In the genomic region with DNA sequence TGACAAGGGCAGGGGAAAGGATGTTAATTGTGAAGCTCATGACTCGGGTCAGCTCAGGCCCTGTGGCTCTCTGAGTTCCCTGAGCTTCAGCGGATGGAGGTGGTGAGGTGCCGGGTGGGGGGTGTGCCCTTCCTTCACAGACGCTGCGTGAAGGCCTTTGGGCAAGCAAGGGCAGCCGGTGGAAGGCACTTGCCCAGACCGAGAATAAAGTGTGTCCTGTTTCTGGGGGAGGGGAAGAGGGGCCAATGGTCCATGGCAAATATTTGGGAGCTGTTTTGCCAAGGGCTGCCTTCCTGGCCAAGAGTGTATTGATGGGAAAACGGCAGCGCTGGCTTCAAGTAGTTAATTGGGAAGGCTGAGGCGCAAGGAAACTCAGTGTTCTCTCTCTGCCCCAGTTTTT, we compare ENCODE assay signal across 9 mouse cellular contexts. TPM values are rescaled to one million over a fixed set of nuclear protein-coding genes. Genes with fewer than 3 reads are reported as not detected.
DNase-seq lines count a peak whose midpoint lies in the region; TF ChIP-seq lines count a peak whose summit lies in the region.
"Had no signal": no experiment of that assay in that cellular context is flagged by ENCODE, and none has a peak within 500 bp of the region (broad histone marks: within the 10 kb centered on the region; RNA-seq: fewer than 3 reads in every experiment).

No protein-coding gene starts in this region.

- TF ChIP-seq POLR2A in lung, adult 2 months (IDR thresholded peaks at IDR 0.05; ENCODE audit: borderline replicate concordance, extremely low read depth, low read depth, low read length), result no peak
- TF ChIP-seq POLR2A in embryonic fibroblast, embryonic 13.5 days (IDR thresholded peaks at IDR 0.05; ENCODE audit: low read depth, low read length), result no peak
- TF ChIP-seq POLR2A in olfactory bulb, adult 2 months (IDR thresholded peaks at IDR 0.05; ENCODE audit: insufficient read depth, low read depth, low read length), result no peak

- no peak for DNase-seq in lung, adult 2 months
- DNase-seq in lung, postnatal 25 days (ENCODE audit: low spot score), result no peak
- DNase-seq in layer of hippocampus, adult 8-10 months (ENCODE audit: low spot score in 2 of 2), result peak; percentile 51 to 62
- no peak for DNase-seq in thymus, adult 18-20 months
- no peak for DNase-seq in spleen, postnatal 36 days (ENCODE audit: low spot score in 2 of 2)
- DNase-seq in lung, postnatal 4 days, result no peak

- H3K4me1 ChIP-seq in lung, adult 2 months (ENCODE audit: control insufficient read depth, insufficient read depth, low read length), result no peaks in the 10 kb centered on the region
- H3K4me1 ChIP-seq in embryonic fibroblast, embryonic 13.5 days (ENCODE audit: control insufficient read depth, insufficient read depth, low read length), result no peaks in the 10 kb centered on the region
- H3K4me1 ChIP-seq in olfactory bulb, adult 2 months (ENCODE audit: control insufficient read depth, insufficient read depth, low read length), result peaks cover 14% of the 10 kb centered on the region

- TF ChIP-seq CTCF in lung, adult 2 months (IDR thresholded peaks at IDR 0.05; ENCODE audit: insufficient read depth, low read length), result no peak
- TF ChIP-seq CTCF in embryonic fibroblast, embryonic 13.5 days (IDR thresholded peaks at IDR 0.05; ENCODE audit: borderline replicate concordance, insufficient read depth, low read length), result no peak
- TF ChIP-seq CTCF in olfactory bulb, adult 2 months (IDR thresholded peaks at IDR 0.05; ENCODE audit: insufficient read depth, low read depth, low read length), result no peak

- no peak overlapping the region for H3K27ac ChIP-seq in embryonic fibroblast, embryonic 13.5 days (ENCODE audit: insufficient read depth, low read length)
- H3K27ac ChIP-seq in olfactory bulb, adult 2 months (ENCODE audit: insufficient read depth, low read depth, low read length), result no peak overlapping the region
- H3K27ac ChIP-seq: macrophage had no signal

- H3K4me3 ChIP-seq in lung, adult 2 months (replicated peaks; ENCODE audit: extremely low read depth, low read depth, low read length), result peak overlapping the region; percentile 40
- H3K4me3 ChIP-seq in embryonic fibroblast, embryonic 13.5 days (ENCODE audit: insufficient read depth, low read length), result peak overlapping the region; percentile 57
- peak overlapping the region; percentile 46 for H3K4me3 ChIP-seq in olfactory bulb, adult 2 months (ENCODE audit: insufficient read depth, low read depth, low read length)

- 18% methylated on average over 10 of the region's 10 CpGs for WGBS in lung, adult 2 months
- 30% methylated on average over 10 of the region's 10 CpGs for WGBS in olfactory bulb, adult 2 months

RNA-seq across cellular contexts. Expression of a gene that starts 1.4 kb away (rescaled TPM):
- polyA plus RNA-seq in lung, adult 2 months (2012; rRNA removed), result 285 and 286 TPM in 2 replicates
- 78.9 and 102 TPM in 2 replicates for polyA plus RNA-seq in embryonic fibroblast, embryonic 13.5 days (2011; ENCODE audit: insufficient read length, low read depth, missing spikeins)
- total RNA-seq in layer of hippocampus, adult 8-10 months (2022), result 100 to 1,000 TPM; 120 to 148 (median 129) TPM
- not detected in 2 replicates for polyA plus RNA-seq in olfactory bulb, adult 2 months (2012; ENCODE audit: insufficient read depth, insufficient read length, low replicate concordance, missing spikeins)

RNA-seq across cellular contexts. Expression of a gene that starts 42.9 kb away (rescaled TPM):
- polyA plus RNA-seq in lung, adult 2 months (2012; rRNA removed), result not detected in 2 replicates
- not detected in 2 replicates for polyA plus RNA-seq in embryonic fibroblast, embryonic 13.5 days (2011; ENCODE audit: insufficient read length, low read depth, missing spikeins)
- total RNA-seq in layer of hippocampus, adult 8-10 months (2022), result under 1 TPM in 2 of 4 experiments, not detected in 2; 0.18 to 0.29 TPM
- not detected in 2 replicates for polyA plus RNA-seq in olfactory bulb, adult 2 months (2012; ENCODE audit: insufficient read depth, insufficient read length, low replicate concordance, missing spikeins)
- polyA plus RNA-seq: macrophage had no signal

Comparison
In these comparisons a context has a peak if more than half of its experiments do, and no peak if none do; other contexts are left out.
1. DNase-seq: peak in layer of hippocampus, adult 8-10 months (2 of 2); none in lung, adult 2 months (single experiment), lung, postnatal 25 days (single experiment), thymus, adult 18-20 months (0 of 2), spleen, postnatal 36 days (0 of 2) and lung, postnatal 4 days (0 of 2).
2. RNA of a gene that starts 1.4 kb away (polyA plus RNA-seq): 285 to 286 TPM in lung, adult 2 months and 78.9 to 102 TPM in embryonic fibroblast, embryonic 13.5 days; not detected in olfactory bulb, adult 2 months; every median in the first group is over 10 times any median in the second.
3. Peak in every context shown above with its lines, with median percentiles within 50 percentile points of each other: H3K4me3 ChIP-seq.